Mouse (Mus musculus) gastrocnemius, adult 8-10 months (tissue): ENCODE results near the gene Rtkn. TPM values are rescaled to one million over a fixed set of nuclear protein-coding genes. Genes with fewer than 3 reads are reported as not detected.

ENCODE experiments used
- DNase-seq, 2 experiments: peaks; one replicate each; pipeline ENCODE4 v3.0.0; 2022; ENCODE audit warnings: low spot score in 2 of 2
- microRNA-seq: library from miRNA; unstranded; fragments of <30 nt; microRNA quantifications from one replicate; pipeline ENCODE4 v1.2.0, GENCODE M21; 2022
- total RNA-seq, 4 experiments: library from RNA; stranded (reverse); gene quantifications; 2 replicates each; pipeline ENCODE4 v1.2.4; 2022

Gene Rtkn
- total RNA-seq, 4 experiments from 2014 or later: 9.0 to 12.2 (median 10.9) TPM

GRCm38 (mm10) chr6:83171063-83171462 is 35.8 kb downstream of the Rtkn start:
- no peak for DNase-seq

- no peak for DNase-seq
These were observed 37.1 kb downstream of the Rtkn start for GRCm38 (mm10) chr6:83172240-83172920.

- peak; percentile 44 to 65 for DNase-seq
These were observed 40.7 kb downstream of the Rtkn start for GRCm38 (mm10) chr6:83175996-83176395.

DNA sequence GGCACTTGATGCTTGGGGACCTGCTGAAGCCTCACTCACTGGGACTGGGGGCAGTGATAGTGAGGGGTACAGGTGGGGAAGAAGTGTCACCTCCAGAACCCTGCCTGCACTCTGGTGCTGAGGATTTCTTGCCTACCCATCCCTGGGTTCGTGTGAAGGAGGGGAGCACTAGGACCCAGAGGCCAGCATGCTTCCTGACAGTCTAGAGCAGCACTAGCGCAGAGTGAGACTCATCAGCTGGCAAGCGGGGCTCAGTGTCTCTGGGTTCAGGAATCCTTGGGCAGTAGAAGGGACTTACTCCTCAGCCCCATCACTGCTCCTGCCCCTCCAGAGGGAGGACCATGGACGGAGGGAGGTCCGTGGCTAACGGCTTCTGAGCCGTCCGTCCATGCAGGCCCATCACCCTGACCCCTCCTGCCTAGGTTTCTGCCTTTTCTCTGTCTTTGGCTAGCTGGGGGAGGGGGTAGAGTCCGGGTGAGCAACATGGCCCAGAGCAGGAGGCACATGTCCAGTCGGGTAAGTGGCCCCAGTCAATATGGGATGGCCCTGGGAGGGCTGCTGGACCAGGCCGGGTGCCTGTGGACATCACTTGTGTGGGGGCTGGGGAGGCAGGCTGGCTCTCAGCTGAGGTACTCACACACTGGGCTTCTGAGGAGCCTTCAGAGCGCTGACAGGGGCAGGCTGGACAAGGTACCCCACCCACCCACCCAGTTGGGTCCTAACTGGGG is 44.3 kb downstream of the Rtkn start:
- DNase-seq: no peak

GRCm38 (mm10) chr6:83180605-83181004 is 45.3 kb downstream of the Rtkn start:
- no peak for DNase-seq

GRCm38 (mm10) chr6:83184858-83185435 is 49.7 kb downstream of the Rtkn start:
- DNase-seq: no peak

DNA sequence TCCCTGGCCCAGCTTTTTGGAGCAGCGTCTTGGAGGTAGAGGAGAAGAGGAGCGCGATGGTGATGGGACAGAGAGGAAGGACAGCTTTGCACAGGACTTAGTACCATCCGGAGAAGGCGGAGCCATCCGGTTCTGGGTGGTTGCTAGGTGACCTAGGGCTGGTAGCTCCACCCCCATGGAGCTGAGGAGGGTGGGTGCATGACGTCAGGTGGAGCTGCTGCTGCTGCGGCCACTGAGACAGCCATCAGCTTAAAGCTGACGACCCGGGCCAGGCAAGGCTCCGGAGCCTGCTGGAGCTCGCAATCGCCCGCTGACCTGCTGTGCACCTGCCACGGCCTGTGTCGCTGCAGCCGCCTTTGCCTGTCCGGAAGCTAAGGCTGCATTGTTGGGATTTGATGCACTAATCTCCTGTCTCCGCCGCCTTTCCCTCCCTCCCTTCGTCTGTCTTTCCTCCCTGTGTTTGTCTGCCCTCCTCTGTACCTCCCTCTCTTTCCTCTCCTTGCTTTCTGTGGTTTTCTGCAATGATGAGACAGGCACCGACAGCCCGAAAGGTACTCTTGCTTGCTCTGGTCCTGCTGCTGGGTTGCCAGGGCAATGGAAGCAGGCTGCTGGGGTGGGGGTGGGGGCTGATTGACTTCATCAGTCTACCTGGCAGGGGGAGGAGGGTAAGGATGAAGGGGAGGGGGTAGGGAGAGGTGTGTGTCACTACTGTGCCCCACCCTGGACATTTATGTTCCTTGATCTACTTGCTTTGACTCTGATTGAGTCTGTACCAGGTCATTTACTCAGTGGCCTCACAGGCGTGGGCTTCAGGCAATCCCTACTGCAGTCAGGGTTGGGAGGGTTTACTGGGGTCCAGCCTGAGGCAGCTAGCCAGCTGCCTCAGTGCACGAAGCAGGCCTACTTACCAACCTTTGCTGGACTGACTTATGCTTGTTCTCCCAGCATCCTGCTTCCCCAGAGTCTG is 50.9 kb downstream of the Rtkn start:
- DNase-seq: no peak

GRCm38 (mm10) chr6:83186946-83187345 is 51.7 kb downstream of the Rtkn start:
- DNase-seq: no peak

- DNase-seq: no peak
These were observed 58.3 kb downstream of the Rtkn start for GRCm38 (mm10) chr6:83193571-83193970.

GRCm38 (mm10) chr6:83197345-83198004 is 62.2 kb downstream of the Rtkn start:
- no peak for DNase-seq

Small RNAs within 50 kb of the gene (microRNA-seq; reads per million reads assigned to microRNA genes)
- gene Mir3470a: not detected

Other genes starting within 250 kb of the Rtkn start
- under 1 TPM in 1 of 4 experiments, not detected in 3; 0.61 TPM for gene Sema4f, start 195.7 kb upstream of the Rtkn start, total RNA-seq
- gene M1ap, start 188.6 kb upstream of the Rtkn start, total RNA-seq: not detected
- gene Dok1, start 102.0 kb upstream of the Rtkn start, total RNA-seq: 1 to 10 TPM in 3 of 4 experiments, under 1 TPM in 1; 0.56 to 1.2 (median 1.1) TPM
- gene Loxl3, start 101.3 kb upstream of the Rtkn start, total RNA-seq: 1 to 10 TPM in 3 of 4 experiments, under 1 TPM in 1; 0.97 to 1.5 (median 1.3) TPM
- 100 to 1,000 TPM in 2 of 4 experiments, 10 to 100 TPM in 2; 91.1 to 109 (median 102) TPM for gene Aup1, start 80.9 kb upstream of the Rtkn start, total RNA-seq
- 10 to 100 TPM; 16.6 to 16.9 (median 16.7) TPM for gene Htra2, start 80.2 kb upstream of the Rtkn start, total RNA-seq
- under 1 TPM; 0.24 to 0.52 (median 0.33) TPM for gene Dqx1, start 77.6 kb upstream of the Rtkn start, total RNA-seq
- not detected for gene Tlx2, start 65.2 kb upstream of the Rtkn start, total RNA-seq
- 1 to 10 TPM; 6.2 to 9.4 (median 7.5) TPM for gene Pcgf1, start 57.6 kb upstream of the Rtkn start, total RNA-seq
- under 1 TPM in 2 of 4 experiments, not detected in 2; 0.63 to 0.94 TPM for gene Lbx2, start 49.1 kb upstream of the Rtkn start, total RNA-seq
- 1 to 10 TPM in 3 of 4 experiments, not detected in 1; 1.1 to 2.3 (median 1.3) TPM for gene Ccdc142, start 33.9 kb upstream of the Rtkn start, total RNA-seq
- under 1 TPM; 0.60 to 0.99 (median 0.82) TPM for gene Gm42688, start 33.8 kb upstream of the Rtkn start, total RNA-seq
- 100 to 1,000 TPM; 102 to 112 (median 107) TPM for gene Mrpl53, start 26.4 kb upstream of the Rtkn start, total RNA-seq
- 1 to 10 TPM; 5.3 to 5.9 (median 5.5) TPM for gene Mogs, start 20.0 kb upstream of the Rtkn start, total RNA-seq
- gene Wbp1, start 13.9 kb upstream of the Rtkn start, total RNA-seq: 10 to 100 TPM; 39.1 to 50.7 (median 45.1) TPM
- gene Ino80b, start 10.0 kb upstream of the Rtkn start, total RNA-seq: 10 to 100 TPM; 14.3 to 18.2 (median 16.2) TPM
- gene Wdr54, start 20.9 kb downstream of the Rtkn start, total RNA-seq: 1 to 10 TPM in 3 of 4 experiments, under 1 TPM in 1; 0.87 to 2.3 (median 1.1) TPM
- gene 1700003E16Rik, start 20.9 kb downstream of the Rtkn start, total RNA-seq: under 1 TPM in 2 of 4 experiments, not detected in 2; 0.13 to 0.15 TPM
- gene Dctn1, start 30.5 kb downstream of the Rtkn start, total RNA-seq: 100 to 1,000 TPM; 117 to 131 (median 127) TPM
- not detected for gene Slc4a5, start 84.4 kb downstream of the Rtkn start, total RNA-seq
- 1 to 10 TPM; 2.9 to 4.7 (median 3.2) TPM for gene Mthfd2, start 190.4 kb downstream of the Rtkn start, total RNA-seq
- gene Mob1a, start 190.6 kb downstream of the Rtkn start, total RNA-seq: 10 to 100 TPM in 1 of 4 experiments, 1 to 10 TPM in 3; 7.8 to 10.0 (median 8.7) TPM
- gene Bola3, start 213.7 kb downstream of the Rtkn start, total RNA-seq: 100 to 1,000 TPM; 190 to 220 (median 193) TPM